Mouse (Mus musculus) left cerebral cortex, adult 18-20 months (tissue): ENCODE measurements around the gene Gm10271. TPM values are rescaled to one million over a fixed set of nuclear protein-coding genes. Genes with fewer than 3 reads are reported as not detected.

ENCODE experiments used
- DNase-seq, 2 experiments: peaks; one replicate each; pipeline ENCODE4 v3.0.0; 2021 to 2022; ENCODE audit warnings: low spot score in 2 of 2, mixed read lengths in 1 of 2
- total RNA-seq, 2 experiments: library from RNA; stranded (reverse); gene quantifications; 2 replicates each; pipeline ENCODE4 v1.2.3; 2021

Gene Gm10271
- total RNA-seq, 2 experiments from 2014 or later = not detected

DNA sequence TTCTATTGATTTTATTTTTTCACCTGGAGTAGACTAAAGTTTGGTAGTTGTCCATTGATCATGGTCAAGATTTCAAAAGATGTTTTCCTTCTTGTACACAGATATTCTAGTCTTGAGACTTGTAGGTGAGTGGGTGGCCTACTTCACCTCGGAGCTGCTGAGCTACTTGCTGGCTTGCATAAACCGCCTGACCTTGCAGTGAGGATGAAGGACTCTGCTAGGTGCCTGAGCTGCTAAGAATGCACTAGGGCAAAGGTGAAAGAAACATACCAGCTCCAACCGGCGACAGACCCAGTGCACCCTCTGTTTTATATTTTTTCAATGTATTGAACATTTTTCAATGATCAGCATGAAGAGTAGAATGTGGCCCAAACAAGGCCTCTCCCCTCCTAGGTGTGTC, 7.9 kb upstream of the Gm10271 start:
- no peak for DNase-seq

DNA sequence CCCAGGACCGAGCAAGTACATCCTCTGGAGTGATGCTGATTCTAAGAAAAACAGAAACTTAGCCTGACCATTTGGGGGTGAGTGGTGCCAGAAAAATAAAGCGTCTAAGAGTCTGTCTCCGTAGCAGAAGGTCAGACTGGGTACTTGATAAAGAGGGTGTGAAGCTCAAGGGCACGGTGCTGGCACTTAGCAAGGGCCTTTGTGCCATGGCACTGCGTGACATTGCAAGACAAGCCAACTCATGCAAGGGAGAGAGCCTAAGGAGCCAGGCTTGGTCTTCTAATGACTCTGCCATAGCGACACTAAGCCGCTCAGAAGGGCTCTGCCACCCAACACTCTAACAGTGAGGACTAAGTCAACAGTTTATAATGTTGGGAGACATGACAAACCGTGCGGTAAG, 6.4 kb upstream of the Gm10271 start:
- DNase-seq = no peak

GRCm38 (mm10) chr10:116977858-116978257, 5.4 kb upstream of the Gm10271 start:
- DNase-seq = no peak

DNA sequence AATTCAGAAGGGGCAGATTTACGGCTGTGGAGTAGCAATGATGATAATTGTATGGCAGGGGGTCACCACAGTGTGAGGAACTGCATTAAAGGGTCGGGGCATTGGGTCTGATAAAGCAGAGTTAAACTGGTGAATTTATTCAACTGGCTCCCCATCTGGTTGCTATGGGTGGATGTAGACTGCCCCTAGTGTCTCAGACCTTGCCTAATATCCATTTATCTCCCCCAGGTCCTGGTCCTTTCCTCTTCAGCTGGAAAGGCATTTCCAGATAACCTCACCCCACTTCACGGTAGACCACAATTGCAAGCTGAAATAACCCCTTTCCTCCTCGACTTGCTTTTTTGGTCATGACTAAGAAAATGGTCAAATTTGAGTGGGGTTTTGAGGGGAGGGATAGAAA, 5.0 kb upstream of the Gm10271 start:
- DNase-seq = no peak

- DNase-seq = no peak
Measured at GRCm38 (mm10) chr10:116968741-116969140, 3.7 kb downstream of the Gm10271 start.

GRCm38 (mm10) chr10:116966065-116966464, 6.3 kb downstream of the Gm10271 start:
- DNase-seq = no peak

DNA sequence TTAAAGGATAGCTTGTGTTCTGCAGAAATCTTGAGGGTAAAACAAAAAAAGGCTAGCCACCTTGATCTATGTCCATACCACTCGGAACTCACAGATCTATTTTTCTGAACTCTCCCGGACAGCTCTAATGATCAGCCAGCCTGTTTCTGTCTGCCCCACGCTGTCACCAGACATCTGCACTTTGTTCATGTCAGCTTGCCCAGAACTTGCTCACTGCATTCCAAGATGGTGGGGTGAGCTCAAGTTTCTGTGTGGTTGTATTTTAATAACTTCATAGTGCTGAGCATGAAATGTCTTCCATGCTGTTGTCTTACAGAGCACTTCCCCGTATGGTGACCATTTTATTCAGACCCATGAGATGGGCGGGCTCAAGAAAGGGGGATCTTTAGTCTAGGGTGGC, 7.1 kb downstream of the Gm10271 start:
- DNase-seq = no peak

DNA sequence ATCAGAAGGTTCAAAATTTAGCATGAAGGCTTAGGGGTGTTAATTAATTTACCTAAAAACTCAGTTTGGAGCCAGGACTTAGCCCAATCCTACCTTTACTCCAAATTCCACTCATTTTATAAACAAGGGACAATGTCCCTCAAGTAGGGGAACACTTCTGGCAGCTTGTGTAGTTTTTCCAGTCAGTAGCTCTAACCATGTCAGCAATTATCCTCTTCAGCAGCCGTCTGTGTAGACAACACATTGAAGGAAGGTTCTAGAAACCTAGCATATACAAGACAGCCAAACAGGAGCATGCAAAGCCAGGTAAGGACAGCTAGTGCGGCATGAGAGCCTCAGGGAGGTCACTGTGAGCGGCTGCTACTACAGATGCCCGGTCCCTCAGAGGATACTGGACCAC, 7.8 kb downstream of the Gm10271 start:
- no peak for DNase-seq

DNA sequence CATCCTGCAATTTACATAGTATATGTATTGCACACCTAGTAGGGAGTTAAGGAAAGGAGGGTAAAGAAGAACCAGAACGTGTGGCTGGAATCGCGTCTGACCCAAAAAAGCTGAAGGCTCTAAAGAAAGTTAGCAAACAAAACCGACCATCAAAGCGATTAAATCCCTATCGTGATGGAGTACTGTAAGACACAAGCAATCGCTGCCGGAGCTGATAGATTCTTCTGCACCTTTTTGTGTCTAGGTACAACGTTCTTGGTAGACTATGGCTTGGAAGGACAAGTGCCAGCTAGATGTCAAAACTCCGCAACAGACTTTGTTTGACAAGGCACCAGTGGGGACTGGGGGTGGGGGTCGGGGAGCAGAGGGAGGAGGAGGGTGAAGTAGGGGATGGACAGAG, 8.3 kb downstream of the Gm10271 start:
- no peak for DNase-seq

DNA sequence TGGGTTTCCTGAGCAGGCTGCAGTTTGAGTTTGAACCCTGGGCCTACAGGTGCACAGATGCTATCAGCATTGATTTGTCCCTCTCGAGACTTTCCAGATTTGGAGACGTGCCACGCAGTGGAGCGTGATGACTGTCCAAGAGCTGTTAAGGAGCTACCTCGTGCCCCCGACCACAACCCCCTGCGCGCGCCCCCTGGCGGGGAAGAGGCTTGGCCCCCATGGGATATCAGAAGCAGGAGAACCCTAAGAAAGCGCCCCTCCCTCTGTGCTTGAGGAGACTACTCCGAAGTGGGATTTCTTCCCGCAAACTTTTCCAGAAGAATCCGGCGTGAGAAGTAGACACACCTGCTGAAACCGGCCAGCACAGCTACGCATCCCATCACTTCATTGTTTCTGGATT, 9.6 kb downstream of the Gm10271 start:
- no peak for DNase-seq

- DNase-seq = no peak
Measured at GRCm38 (mm10) chr10:116962152-116962551, 10.3 kb downstream of the Gm10271 start.

GRCm38 (mm10) chr10:116957867-116958551, 14.4 kb downstream of the Gm10271 start:
- no peak for DNase-seq

DNA sequence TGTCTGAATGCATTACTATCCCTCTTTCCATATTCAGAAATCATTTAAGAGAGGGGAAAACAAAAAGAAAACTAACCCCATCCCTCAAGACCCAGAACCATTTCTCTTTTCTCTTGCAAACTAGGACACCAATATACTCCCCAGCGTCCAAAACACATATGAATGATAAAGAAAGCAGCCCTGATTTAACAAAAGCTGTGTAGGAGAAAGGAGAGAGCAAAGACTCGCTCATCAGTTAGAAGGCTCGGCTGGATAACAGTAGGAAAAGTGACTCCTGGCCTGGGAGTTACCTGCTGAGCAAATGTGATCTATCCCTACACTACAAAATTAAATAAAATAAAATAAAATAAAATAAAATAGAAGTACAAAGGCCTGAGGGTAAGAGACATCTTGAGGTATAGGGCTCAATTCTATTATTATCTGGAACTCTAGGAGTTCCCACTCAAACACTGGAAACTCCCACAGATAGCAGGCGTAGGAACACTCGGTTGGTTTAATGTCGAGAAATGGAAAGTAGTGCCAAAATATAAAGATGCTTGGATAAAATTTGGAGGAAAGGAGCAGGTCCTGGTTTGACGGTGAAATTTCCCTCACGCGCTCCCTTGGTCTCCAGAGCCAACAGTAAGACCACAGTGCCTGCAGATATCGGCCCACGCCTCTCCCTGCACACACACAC, 15.8 kb downstream of the Gm10271 start:
- DNase-seq = no peak

DNA sequence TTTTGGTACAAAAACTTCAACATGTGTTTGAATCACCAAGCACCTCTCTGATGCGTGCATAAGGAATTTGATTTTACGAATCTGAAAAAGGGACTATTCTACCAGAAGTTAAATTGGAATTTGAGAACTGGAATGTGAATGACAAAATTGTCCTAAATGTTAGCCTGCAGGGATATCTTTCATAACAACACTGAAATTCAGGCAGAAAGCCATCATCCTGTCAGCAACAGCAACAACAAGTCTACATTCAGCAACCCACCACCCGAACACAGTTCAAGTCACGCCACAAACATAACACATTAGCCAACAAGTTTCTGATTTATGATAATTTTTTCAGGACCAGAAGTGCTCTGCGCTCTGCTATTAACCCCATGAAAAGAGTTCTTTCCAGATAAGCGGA, 17.2 kb downstream of the Gm10271 start:
- no peak for DNase-seq

DNA sequence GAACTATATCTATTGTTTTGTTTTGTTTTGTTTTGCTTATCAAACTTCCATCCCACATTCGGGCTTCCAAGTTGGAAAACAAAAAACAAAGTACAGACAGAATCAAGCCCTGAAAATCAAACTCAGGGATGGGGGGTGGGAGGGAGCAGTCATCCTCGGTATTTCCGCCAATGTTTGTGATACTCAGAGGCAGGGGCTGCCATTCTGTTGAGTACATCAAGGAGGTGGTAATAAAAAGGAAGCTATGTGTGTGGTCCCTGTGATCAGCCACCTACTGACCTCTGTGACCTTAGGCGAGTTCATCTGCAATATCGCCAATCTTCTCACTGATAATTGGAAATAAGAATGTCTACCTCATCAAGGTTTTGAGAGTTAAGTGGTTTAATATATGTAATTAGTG, 21.5 kb downstream of the Gm10271 start:
- DNase-seq = no peak

DNA sequence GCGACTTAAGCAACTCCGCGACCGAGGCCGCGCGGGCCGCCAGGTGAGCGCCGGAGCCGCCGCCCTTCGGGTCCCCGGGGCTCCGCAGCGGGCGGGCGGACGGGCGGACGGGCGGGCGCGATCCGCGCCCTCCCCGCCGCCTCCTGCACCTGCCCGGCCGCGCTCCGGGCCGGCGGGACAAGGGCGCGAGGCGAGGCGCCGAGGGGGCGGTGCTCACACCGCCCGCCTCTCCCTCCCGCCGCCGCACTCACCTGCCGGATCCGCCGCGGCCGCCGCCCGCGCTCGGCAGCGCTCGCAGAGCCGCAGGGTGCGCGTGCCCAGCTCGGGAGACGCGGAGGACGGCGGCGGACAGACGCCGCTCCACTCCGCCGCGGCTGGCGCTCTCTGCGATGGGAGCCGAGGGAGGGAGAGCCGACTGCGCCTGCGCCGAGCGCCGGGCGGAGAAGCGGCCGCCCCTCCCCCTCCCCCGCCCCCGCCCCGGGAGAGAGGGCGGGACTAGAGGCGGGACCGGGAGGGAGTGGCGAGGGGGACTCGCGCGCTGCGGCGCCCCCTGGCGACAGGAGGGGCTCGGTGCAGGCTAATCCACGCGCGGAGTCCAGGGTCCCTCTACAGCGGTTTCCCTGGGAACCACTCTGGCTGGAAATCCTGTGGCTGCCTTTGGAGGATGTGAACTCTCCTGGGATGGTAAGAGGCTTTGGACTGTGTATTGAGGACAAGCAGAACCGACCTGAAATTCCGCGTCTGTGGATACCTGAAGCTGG, 22.2 kb downstream of the Gm10271 start, which contains the start of gene Rab3ip:
TSS of gene Rab3ip (minus strand) at position 761 of the 761 bp plus-strand sequence.
- DNase-seq = peak; percentile 85 to 91

- DNase-seq = peak; percentile 12 to 27
Measured at GRCm38 (mm10) chr10:116949111-116950008, 23.0 kb downstream of the Gm10271 start.

DNA sequence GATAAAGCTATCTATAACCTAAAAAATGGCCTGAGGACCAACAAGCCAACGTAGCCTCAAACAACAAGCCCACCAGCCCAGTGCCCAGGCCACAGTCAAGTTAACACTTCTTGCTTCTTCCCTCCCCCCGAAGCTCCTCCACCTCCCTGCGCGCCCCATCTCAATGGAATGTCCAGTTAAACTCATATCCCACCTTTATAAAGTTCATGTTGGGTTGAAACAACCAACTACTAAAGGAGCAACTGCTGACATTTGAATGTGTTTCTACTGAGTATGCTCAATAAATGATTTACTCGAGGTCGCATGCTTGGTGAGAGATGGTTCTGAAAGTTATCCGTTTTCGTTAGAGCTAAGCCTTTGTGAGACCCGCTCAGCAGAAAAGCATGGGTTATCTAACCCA, 24.0 kb downstream of the Gm10271 start:
- no peak for DNase-seq

DNA sequence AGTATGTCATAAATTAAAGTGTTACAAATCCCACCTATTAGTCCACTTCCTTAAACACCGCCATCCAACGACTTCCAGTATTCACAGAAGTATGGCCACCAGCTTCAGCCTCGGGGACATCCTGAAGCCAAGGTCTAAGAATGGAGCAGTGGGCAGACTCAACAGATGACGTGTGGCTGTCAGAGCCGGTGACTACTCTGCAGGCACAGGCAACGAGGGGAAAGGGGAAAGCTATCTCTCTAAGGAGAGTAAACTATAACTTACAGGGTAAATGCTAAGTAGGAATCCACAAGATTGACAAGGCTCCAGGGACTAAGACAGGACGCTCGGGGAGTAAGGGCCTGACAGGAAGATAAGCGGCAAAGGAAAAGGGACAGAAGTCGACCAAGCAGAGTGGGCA, 27.5 kb downstream of the Gm10271 start:
- DNase-seq = no peak

DNA sequence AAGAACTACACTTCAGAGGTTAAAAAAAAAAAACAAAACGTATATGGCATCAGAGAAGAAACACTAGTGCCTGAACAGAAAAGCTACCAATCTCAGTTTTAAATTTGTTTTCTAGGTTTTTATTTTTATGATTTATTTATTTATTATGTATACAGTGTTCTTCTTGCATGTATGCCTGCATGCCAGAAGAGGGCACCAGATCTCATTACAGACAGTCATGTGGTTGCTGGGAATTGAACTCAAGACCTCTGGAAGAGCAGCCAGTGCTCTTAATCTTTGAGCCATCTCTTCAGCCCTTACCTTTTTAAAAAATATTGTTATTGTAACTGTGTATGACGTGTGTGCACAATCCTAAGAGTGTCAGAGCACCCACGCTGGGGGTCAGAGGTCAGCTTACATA, 28.3 kb downstream of the Gm10271 start:
- no peak for DNase-seq

DNA sequence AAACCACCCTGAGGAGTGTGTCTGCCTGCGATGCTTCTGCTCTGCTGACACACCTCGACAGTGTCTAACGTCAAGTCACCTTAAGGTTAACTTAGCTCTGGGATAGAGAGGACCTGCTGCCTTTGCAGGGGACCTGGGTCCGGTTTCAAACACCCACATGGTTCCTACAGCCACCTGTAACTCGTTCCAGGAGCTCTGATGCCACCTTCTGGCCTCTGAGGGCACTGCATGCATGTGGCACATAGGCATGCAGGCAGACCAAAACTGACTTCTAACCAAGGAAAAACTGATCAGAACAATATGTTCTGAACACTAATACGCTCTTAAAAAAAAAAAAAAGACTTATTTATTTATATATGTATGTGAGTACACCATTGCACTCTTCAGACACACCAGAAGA, 29.4 kb downstream of the Gm10271 start:
- peak in 1 of 2 experiments; percentile 15 for DNase-seq
